Mouse (Mus musculus) cerebellum, postnatal 14 days (tissue): ENCODE measurements around the gene Pold1.

Experiments used
- DNase-seq, 2 experiments: peaks; one replicate each; pipeline ENCODE4 v3.0.0; 2021; ENCODE audit warnings: mixed read lengths in 2 of 2

Pold1 gene

DNA sequence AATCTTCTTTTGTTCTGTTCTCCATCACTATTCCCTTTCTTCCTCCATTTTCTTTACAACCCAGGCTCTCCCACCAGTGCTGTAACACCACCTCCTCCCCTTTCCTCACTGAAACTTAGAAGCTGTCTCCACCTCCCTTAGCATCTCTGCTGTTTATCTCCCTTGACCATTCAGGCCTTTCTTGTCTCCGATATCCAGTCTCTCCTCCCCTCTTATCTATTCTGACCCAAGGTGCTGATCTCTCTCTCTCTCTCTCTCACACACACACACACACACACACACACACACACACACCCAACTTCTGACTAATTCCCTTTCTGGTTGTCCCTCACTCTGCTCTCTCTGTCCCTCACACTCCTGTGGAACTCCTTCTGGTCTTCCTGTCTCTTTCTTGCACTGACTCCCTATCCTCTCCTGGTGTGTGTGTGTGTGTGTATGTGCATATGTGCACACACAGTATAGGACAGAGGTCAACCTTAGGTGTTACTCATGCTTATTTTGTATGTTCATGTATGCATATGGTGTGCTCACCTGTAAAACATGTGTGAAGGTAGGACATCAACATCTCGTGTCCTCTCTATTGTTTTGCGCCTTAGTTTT is 65.7 kb downstream of the Pold1 start:
- DNase-seq = no peak
